Mouse (Mus musculus): ENCODE measurements around the gene Cbr3. TPM values are rescaled to one million over a fixed set of nuclear protein-coding genes. Genes with fewer than 3 reads are reported as not detected.

Gene Cbr3
- 1.3 TPM in 2 replicates for polyA plus RNA-seq (2012)

DNA sequence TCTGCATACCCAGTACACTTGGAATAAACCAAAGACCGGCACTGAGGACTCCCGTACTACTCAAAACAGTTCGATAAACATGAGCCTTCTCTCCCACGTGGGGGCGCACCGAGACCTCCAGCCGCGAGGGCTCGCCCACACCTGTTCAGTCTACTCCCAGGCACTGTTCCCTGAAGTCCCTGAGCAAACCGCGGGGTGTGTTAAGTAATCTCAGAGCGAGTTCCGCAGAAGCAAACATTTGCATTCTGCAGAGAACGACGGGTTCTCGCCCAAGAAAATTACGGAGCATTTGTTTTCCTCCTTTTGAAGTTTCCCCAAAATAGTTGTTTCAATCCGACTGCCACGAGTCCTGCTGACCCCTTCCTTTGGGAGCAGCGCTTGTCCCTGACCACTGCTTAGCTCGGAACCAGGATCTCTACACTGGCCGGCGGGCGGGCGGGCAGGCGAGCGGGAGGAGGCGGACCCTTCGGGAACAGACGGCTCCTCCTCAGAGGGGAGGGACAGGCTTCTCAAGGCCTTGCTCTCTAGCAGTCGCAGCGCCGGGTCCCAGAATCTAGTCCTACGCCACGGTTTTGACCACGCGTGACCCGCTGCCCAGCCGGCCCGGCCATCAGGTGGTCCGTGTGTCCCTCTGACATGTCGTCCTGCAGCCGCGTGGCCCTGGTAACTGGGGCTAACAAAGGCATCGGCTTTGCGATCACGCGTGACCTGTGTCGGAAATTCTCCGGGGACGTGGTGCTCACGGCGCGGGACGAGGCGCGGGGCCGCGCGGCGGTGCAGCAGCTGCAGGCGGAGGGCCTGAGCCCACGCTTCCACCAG lies at the start of gene Cbr3:
Gene Cbr3 (plus strand): TSS at position 527 of the 819 bp plus-strand sequence.

GRCm38 (mm10) chr16:93711411-93712188 lies 28.6 kb downstream of the Cbr3 start, which contains the start of gene Dop1b:
Dop1b (plus strand) TSS chr16:93711904.

Other genes with a start within 250 kb of the Cbr3 start
- 2.3 and 2.8 TPM in 2 replicates for gene Setd4, start 79.2 kb upstream of the Cbr3 start, polyA plus RNA-seq (2012)
- gene Cbr1, start 77.4 kb upstream of the Cbr3 start, polyA plus RNA-seq (2012), result 57.0 and 79.2 TPM in 2 replicates
- gene Gm5678, start 55.1 kb upstream of the Cbr3 start, polyA plus RNA-seq (2012), result not detected in 2 replicates
- 14.0 and 19.2 TPM in 2 replicates for gene Dop1b, start 28.7 kb downstream of the Cbr3 start, polyA plus RNA-seq (2012)
- 15.1 and 19.5 TPM in 2 replicates for gene Morc3, start 148.9 kb downstream of the Cbr3 start, polyA plus RNA-seq (2012)
- gene Chaf1b, start 200.7 kb downstream of the Cbr3 start, polyA plus RNA-seq (2012), result 72.8 and 88.4 TPM in 2 replicates